Mouse (Mus musculus) MEL (cell line): ENCODE data around the gene Prss38. TPM values are rescaled to one million over a fixed set of nuclear protein-coding genes. Genes with fewer than 3 reads are reported as not detected.

Experiments used
- DNase-seq: peaks from one replicate; pipeline ENCODE4 v3.0.0; 2011; ENCODE audit warnings: low read depth, low spot score
- H3K27ac ChIP-seq: 2 replicates; pipeline ENCODE4 v1.5.1; 2012; ENCODE audit warnings: low read depth, mild to moderate bottlenecking, control low read depth, low read length, moderate library complexity; ENCODE audit not compliant: control insufficient read depth
- H3K27me3 ChIP-seq, 2 experiments: fragments of 150-350 bp in 1 of 2; sonication (generic) in 1 of 2; 2 replicates each; pipeline ENCODE4 v1.6.1; 2012; ENCODE audit warnings: low read length in 2 of 2, mild to moderate bottlenecking in 2 of 2, improper control_type of control experiment in 1 of 2, moderate library complexity in 1 of 2; ENCODE audit not compliant: insufficient read depth in 2 of 2, control insufficient read depth in 1 of 2
- H3K36me3 ChIP-seq, 2 experiments: 2 replicates each; pipeline ENCODE4 v1.6.1; 2012 to 2014; ENCODE audit warnings: low read length in 2 of 2, improper control_type of control experiment in 1 of 2, inconsistent platforms in 1 of 2, mild to moderate bottlenecking in 1 of 2; ENCODE audit not compliant: insufficient read depth in 2 of 2, control insufficient read depth in 1 of 2
- H3K4me1 ChIP-seq, 2 experiments: fragments of 150-350 bp in 1 of 2; sonication (generic) in 1 of 2; 2 replicates each; pipeline ENCODE4 v1.6.1; 2012; ENCODE audit warnings: low read length in 2 of 2, improper control_type of control experiment in 1 of 2, mild to moderate bottlenecking in 1 of 2; ENCODE audit not compliant: insufficient read depth in 2 of 2, control insufficient read depth in 1 of 2
- H3K4me3 ChIP-seq, 2 experiments: fragments of 150-350 bp in 1 of 2; sonication (generic) in 1 of 2; 2 replicates each; pipeline ENCODE4 v1.5.1; 2012; ENCODE audit warnings: low read depth in 2 of 2, low read length in 2 of 2, mild to moderate bottlenecking in 2 of 2, moderate library complexity in 2 of 2, control low read depth in 1 of 2, improper control_type of control experiment in 1 of 2; ENCODE audit not compliant: control insufficient read depth in 1 of 2, insufficient read depth in 1 of 2
- H3K79me2 ChIP-seq: 2 replicates; pipeline ENCODE4 v1.6.1; 2012; ENCODE audit warnings: mild to moderate bottlenecking, low read length, moderate library complexity; ENCODE audit not compliant: control insufficient read depth, poor library complexity, insufficient read depth
- H3K9ac ChIP-seq: 2 replicates; pipeline ENCODE4 v1.6.1; 2012; ENCODE audit warnings: low read depth, mild to moderate bottlenecking, control low read depth, low read length, moderate library complexity; ENCODE audit not compliant: control insufficient read depth, poor library complexity, severe bottlenecking
- H3K9me3 ChIP-seq: fragments of 150-350 bp; sonication (generic); replicated peaks from 2 replicates; pipeline ENCODE4 v1.6.1; 2012; ENCODE audit warnings: mild to moderate bottlenecking, low read length, improper control_type of control experiment, moderate library complexity; ENCODE audit not compliant: insufficient read depth
- BHLHE40 ChIP-seq: IDR thresholded peaks from 2 replicates; pipeline ENCODE4 v1.6.1; 2012; ENCODE audit warnings: low read depth, mild to moderate bottlenecking, inconsistent platforms, low read length, improper control_type of control experiment, borderline replicate concordance
- CHD1 ChIP-seq: IDR thresholded peaks from 2 replicates; pipeline ENCODE4 v1.6.1; 2012; ENCODE audit warnings: low read depth, mild to moderate bottlenecking, inconsistent platforms, low read length, improper control_type of control experiment
- CHD2 ChIP-seq: IDR thresholded peaks from 2 replicates; pipeline ENCODE4 v1.6.1; 2011; ENCODE audit warnings: low read length, improper control_type of control experiment
- E2F4 ChIP-seq: IDR thresholded peaks from 2 replicates; pipeline ENCODE4 v1.6.1; 2011; ENCODE audit warnings: low read depth, low read length, improper control_type of control experiment, borderline replicate concordance
- ELF1 ChIP-seq: IDR thresholded peaks from 2 replicates; pipeline ENCODE4 v1.6.1; 2014; ENCODE audit warnings: low read depth, mild to moderate bottlenecking, inconsistent platforms, low read length, improper control_type of control experiment, moderate library complexity
- EP300 ChIP-seq, 2 experiments: IDR thresholded peaks; 2 replicates each; pipeline ENCODE4 v1.6.1; 2011; ENCODE audit warnings: improper control_type of control experiment in 2 of 2, low read length in 2 of 2, low read depth in 1 of 2, mild to moderate bottlenecking in 1 of 2
- GABPA ChIP-seq: IDR thresholded peaks from 2 replicates; pipeline ENCODE4 v1.6.1; 2012; ENCODE audit warnings: low read depth, mild to moderate bottlenecking, inconsistent platforms, low read length, improper control_type of control experiment, moderate library complexity
- GATA1 ChIP-seq: IDR thresholded peaks from 2 replicates; pipeline ENCODE4 v1.6.1; 2011; ENCODE audit warnings: low read depth, low read length, improper control_type of control experiment
- HCFC1 ChIP-seq: IDR thresholded peaks from 2 replicates; pipeline ENCODE4 v1.6.1; 2012; ENCODE audit warnings: low read depth, mild to moderate bottlenecking, inconsistent platforms, low read length, improper control_type of control experiment, moderate library complexity
- JUND ChIP-seq: IDR thresholded peaks from 2 replicates; pipeline ENCODE4 v1.6.1; 2011; ENCODE audit warnings: low read depth, mild to moderate bottlenecking, improper control_type of control experiment, low read length
- KAT2A ChIP-seq: conservative IDR thresholded peaks from 2 replicates; pipeline ENCODE4 v1.6.1; 2012; ENCODE audit warnings: low read depth, low read length, improper control_type of control experiment, inconsistent platforms
- MAFK ChIP-seq: IDR thresholded peaks from 2 replicates; pipeline ENCODE4 v1.6.1; 2011; ENCODE audit warnings: low read depth, mild to moderate bottlenecking, low read length, improper control_type of control experiment, borderline replicate concordance
- MAZ ChIP-seq: IDR thresholded peaks from 2 replicates; pipeline ENCODE4 v1.6.1; 2012; ENCODE audit warnings: low read depth, mild to moderate bottlenecking, inconsistent platforms, low read length, improper control_type of control experiment
- MXI1 ChIP-seq: IDR thresholded peaks from 2 replicates; pipeline ENCODE4 v1.6.1; 2011; ENCODE audit warnings: mild to moderate bottlenecking, low read depth, low read length, improper control_type of control experiment
- MYB ChIP-seq: IDR thresholded peaks from 2 replicates; pipeline ENCODE4 v1.6.1; 2011; ENCODE audit warnings: mild to moderate bottlenecking, low read depth, low read length, improper control_type of control experiment
- MYC ChIP-seq: IDR thresholded peaks from 2 replicates; pipeline ENCODE4 v1.6.1; 2011; ENCODE audit warnings: low read depth, mild to moderate bottlenecking, low read length, improper control_type of control experiment, moderate library complexity
- NELFE ChIP-seq: IDR thresholded peaks from 2 replicates; pipeline ENCODE4 v1.6.1; 2011; ENCODE audit warnings: low read depth, low read length, improper control_type of control experiment
- POLR2A ChIP-seq, 2 experiments: IDR thresholded peaks; 2 replicates each; pipeline ENCODE4 v1.6.1; 2011 to 2012; ENCODE audit warnings: low read length in 2 of 2, mild to moderate bottlenecking in 2 of 2, control low read depth in 1 of 2, improper control_type of control experiment in 1 of 2, low read depth in 1 of 2, moderate library complexity in 1 of 2; ENCODE audit not compliant: control insufficient read depth in 1 of 2, insufficient read depth in 1 of 2, poor library complexity in 1 of 2
- POLR2AphosphoS2 ChIP-seq: IDR thresholded peaks from 2 replicates; pipeline ENCODE4 v1.6.1; 2011; ENCODE audit warnings: low read length, improper control_type of control experiment
- RAD21 ChIP-seq: IDR thresholded peaks from 2 replicates; pipeline ENCODE4 v1.6.1; 2011; ENCODE audit warnings: mild to moderate bottlenecking, low read depth, low read length, improper control_type of control experiment
- SMC3 ChIP-seq: IDR thresholded peaks from 2 replicates; pipeline ENCODE4 v1.6.1; 2011; ENCODE audit warnings: low read depth, low read length, improper control_type of control experiment
- TAL1 ChIP-seq: IDR thresholded peaks from 2 replicates; pipeline ENCODE4 v1.6.1; 2012; ENCODE audit warnings: mild to moderate bottlenecking, inconsistent platforms, low read length, moderate library complexity, mixed read lengths
- TCF12 ChIP-seq: IDR thresholded peaks from 2 replicates; pipeline ENCODE4 v1.6.1; 2014; ENCODE audit warnings: low read depth, mild to moderate bottlenecking, inconsistent platforms, low read length, improper control_type of control experiment, moderate library complexity
- UBTF ChIP-seq: IDR thresholded peaks from 2 replicates; pipeline ENCODE4 v1.6.1; 2012; ENCODE audit warnings: low read depth, mild to moderate bottlenecking, inconsistent platforms, low read length, improper control_type of control experiment, moderate library complexity, borderline replicate concordance; ENCODE audit not compliant: insufficient read depth
- USF1 ChIP-seq: IDR thresholded peaks from 2 replicates; pipeline ENCODE4 v1.6.1; 2014; ENCODE audit warnings: low read depth, mild to moderate bottlenecking, inconsistent platforms, low read length, improper control_type of control experiment, moderate library complexity
- ZC3H11A ChIP-seq: IDR thresholded peaks from 2 replicates; pipeline ENCODE4 v1.6.1; 2012; ENCODE audit warnings: low read depth, mild to moderate bottlenecking, inconsistent platforms, low read length, improper control_type of control experiment
- ZKSCAN1 ChIP-seq: IDR thresholded peaks from 2 replicates; pipeline ENCODE4 v1.6.1; 2012; ENCODE audit warnings: low read depth, mild to moderate bottlenecking, inconsistent platforms, low read length, improper control_type of control experiment, moderate library complexity
- ZMIZ1 ChIP-seq: IDR thresholded peaks from 2 replicates; pipeline ENCODE4 v1.6.1; 2012; ENCODE audit warnings: low read depth, mild to moderate bottlenecking, inconsistent platforms, low read length, improper control_type of control experiment, moderate library complexity
- ZNF384 ChIP-seq: IDR thresholded peaks from 2 replicates; pipeline ENCODE4 v1.6.1; 2012; ENCODE audit warnings: low read depth, mild to moderate bottlenecking, inconsistent platforms, low read length, improper control_type of control experiment
- polyA plus RNA-seq, 2 experiments: library from polyadenylated mRNA; stranded (reverse) in 1 of 2; unstranded in 1 of 2; fragments of >175 nt in 1 of 2; fragments of >200 nt in 1 of 2; gene quantifications; 2 replicates each; pipeline versions ENCODE4 v1.2.1 to v1.2.4; 2012; ENCODE audit warnings: low replicate concordance in 2 of 2, low read depth in 1 of 2; ENCODE audit not compliant: insufficient read length in 2 of 2, insufficient read depth in 1 of 2, missing spikeins in 1 of 2
- total RNA-seq: library from RNA; depleted of rRNA; stranded (reverse); fragments of 300-350 nt; gene quantifications from 2 replicates; pipeline ENCODE4 v1.2.3, GENCODE M21; 2012

The Prss38 gene
- total and polyA plus RNA-seq, 3 experiments = not detected

GRCm38 (mm10) chr11:59405761-59406160 lies 30.3 kb upstream of the Prss38 start (continued):
- no peak for TF ChIP-seq ZMIZ1

GRCm38 (mm10) chr11:59400876-59401275 lies 25.4 kb upstream of the Prss38 start:
- TF ChIP-seq MXI1 (no peak), MYC (no peak), UBTF (no peak), NELFE (no peak), KAT2A (no peak), GATA1 (no peak), HCFC1 (no peak), ZNF384 (no peak), SMC3 (no peak), USF1 (no peak), MYB (no peak), MAZ (no peak), MAFK (no peak), BHLHE40 (no peak), ELF1 (no peak), RAD21 (no peak), CHD1 (no peak), CHD2 (no peak)
- no peaks in the 10 kb centered on the region for H3K9me3 ChIP-seq
- no peak for DNase-seq
- peaks cover 2% of the 10 kb centered on the region; the same call in 1 of the 2 replicates for H3K79me2 ChIP-seq
- no peaks in the 10 kb centered on the region for H3K27me3 ChIP-seq
- no peak overlapping the region for H3K9ac ChIP-seq
- H3K4me1 ChIP-seq = peaks cover 11 to 26% of the 10 kb centered on the region in 2 experiments; a peak in 3 of 4 replicates
- H3K36me3 ChIP-seq = peaks cover 0 to 9% of the 10 kb centered on the region in 2 experiments; a peak in 2 of 4 replicates
- no peak overlapping the region for H3K4me3 ChIP-seq
- no peak overlapping the region for H3K27ac ChIP-seq

- H3K4me3 ChIP-seq = no peak overlapping the region
- no peak overlapping the region for H3K27ac ChIP-seq
- H3K9ac ChIP-seq = no peak overlapping the region
- H3K27me3 ChIP-seq = no peaks in the 10 kb centered on the region
- no peaks in the 10 kb centered on the region for H3K9me3 ChIP-seq
- H3K79me2 ChIP-seq = peaks cover 2% of the 10 kb centered on the region; the same call in 1 of the 2 replicates
- DNase-seq = no peak
- peaks cover 11 to 26% of the 10 kb centered on the region in 2 experiments; a peak in 3 of 4 replicates for H3K4me1 ChIP-seq
- H3K36me3 ChIP-seq = peaks cover 0 to 9% of the 10 kb centered on the region in 2 experiments; a peak in 2 of 4 replicates
- TF ChIP-seq MAFK (no peak), EP300 (IDR thresholded peaks at IDR 0.05; ENCODE audit: low read depth in 1 of 2, low read length in 2 of 2) (no peak), E2F4 (no peak), POLR2A (IDR thresholded peaks at IDR 0.05; ENCODE audit: control insufficient read depth in 1 of 2, insufficient read depth in 1 of 2, low read depth in 1 of 2, low read length in 2 of 2, poor library complexity in 1 of 2) (no peak), ZKSCAN1 (no peak), TCF12 (no peak), CHD2 (no peak), TAL1 (no peak), NELFE (no peak), POLR2AphosphoS2 (no peak), CHD1 (no peak), GABPA (no peak), JUND (no peak), ZMIZ1 (no peak), ZC3H11A (no peak)
These were observed 24.4 kb upstream of the Prss38 start for GRCm38 (mm10) chr11:59399830-59400229.
